Mouse (Mus musculus): Measurements from ENCODE around the gene Cxcr5.

- TF ChIP-seq CTCF (IDR thresholded peaks at IDR 0.05; ENCODE audit: low read depth) (peak; percentile 8; the same call in 1 of the 2 replicates), EP300 (IDR thresholded peaks at IDR 0.05; ENCODE audit: low read depth) (no peak; the same call in none of the 2 replicates)
These were observed 82.6 kb downstream of the Cxcr5 start for GRCm38 (mm10) chr9:44478959-44479605.

Measured in heart, postnatal 0 days (tissue).